Mouse (Mus musculus) T-helper 1 cell (primary cell): ENCODE data around the gene Smyd4.

ENCODE experiments used
- in situ Hi-C: fragments of 300-600 bp; cut with MboI, MseI; formaldehyde crosslinking; loops from one replicate; pipeline ENCODE4 v1.15.1; 2025; ENCODE audit warnings: high pct_unique_total_duplicates

Smyd4 gene

GRCm38 (mm10) chr11:75452081-75452480, 103.8 kb downstream of the Smyd4 start:
- in situ Hi-C loops = no loop called here

GRCm38 (mm10) chr11:75452812-75453557, 104.8 kb downstream of the Smyd4 start:
- in situ Hi-C loops = no loop called here

GRCm38 (mm10) chr11:75453991-75454930, 106.0 kb downstream of the Smyd4 start, which contains the start of gene Wdr81:
Gene Wdr81 (minus strand): TSS chr11:75454717.
- in situ Hi-C loops = no loop called here
